Mouse (Mus musculus) CH12.LX (cell line): ENCODE data around the gene Chuk. TPM values are rescaled to one million over a fixed set of nuclear protein-coding genes. Genes with fewer than 3 reads are reported as not detected.

Experiments used
- DNase-seq: peaks from one replicate; pipeline ENCODE4 v3.0.0-alpha.2; 2013; ENCODE audit errors: extremely low read depth
- H3K27ac ChIP-seq: 2 replicates; pipeline ENCODE4 v1.5.1; 2012; ENCODE audit warnings: low read depth, mild to moderate bottlenecking, control low read depth, moderate library complexity; ENCODE audit not compliant: insufficient read depth
- H3K27me3 ChIP-seq: replicated peaks from 2 replicates; pipeline ENCODE3; 2012; ENCODE audit warnings: inconsistent platforms
- H3K36me3 ChIP-seq, 2 experiments: replicated peaks in 1 of 2; 2 replicates each; pipeline versions ENCODE3 to v1.6.1; 2012; ENCODE audit warnings: inconsistent platforms in 1 of 2, low read length in 1 of 2, mild to moderate bottlenecking in 1 of 2, mixed read lengths in 1 of 2, moderate library complexity in 1 of 2; ENCODE audit not compliant: control insufficient read depth in 1 of 2, insufficient read depth in 1 of 2
- H3K4me1 ChIP-seq, 2 experiments: 2 replicates each; pipeline ENCODE4 v1.6.1; 2012; ENCODE audit warnings: inconsistent platforms in 1 of 2, moderate library complexity in 1 of 2; ENCODE audit not compliant: insufficient read depth in 2 of 2, control insufficient read depth in 1 of 2
- H3K4me2 ChIP-seq: 2 replicates; pipeline ENCODE4 v1.6.1; 2012; ENCODE audit warnings: low read depth, mild to moderate bottlenecking, control low read depth; ENCODE audit not compliant: poor library complexity, insufficient read depth, severe bottlenecking
- H3K4me3 ChIP-seq, 3 experiments: fragments of 150-350 bp in 1 of 3; sonication (generic) in 1 of 3; replicated peaks in 1 of 3; 2 replicates each; pipeline versions ENCODE3 to v1.5.1; 2011 to 2012; ENCODE audit warnings: low read depth in 2 of 3, low read length in 2 of 3, mild to moderate bottlenecking in 2 of 3, moderate library complexity in 2 of 3, control low read depth in 1 of 3, improper control_type of control experiment in 1 of 3, inconsistent platforms in 1 of 3, mixed read lengths in 1 of 3; ENCODE audit not compliant: poor library complexity in 1 of 3
- H3K79me2 ChIP-seq: replicated peaks from 2 replicates; pipeline ENCODE4 v1.6.1; 2012; ENCODE audit warnings: mild to moderate bottlenecking, moderate library complexity; ENCODE audit not compliant: control insufficient read depth, poor library complexity, insufficient read depth, severe bottlenecking; ENCODE audit errors: extremely low read depth
- H3K9ac ChIP-seq: 2 replicates; pipeline ENCODE4 v1.6.1; 2012; ENCODE audit warnings: low read depth, mild to moderate bottlenecking, control low read depth, moderate library complexity; ENCODE audit not compliant: insufficient read depth
- H3K9me3 ChIP-seq: replicated peaks from 2 replicates; pipeline ENCODE3; 2012; ENCODE audit warnings: low read length, inconsistent platforms, mixed read lengths
- BHLHE40 ChIP-seq: IDR thresholded peaks from 2 replicates; pipeline ENCODE4 v1.6.1; 2011; ENCODE audit warnings: mild to moderate bottlenecking, low read depth, low read length, improper control_type of control experiment
- CHD1 ChIP-seq: IDR thresholded peaks from 2 replicates; pipeline ENCODE4 v1.6.1; 2012; ENCODE audit warnings: low read depth, low read length, improper control_type of control experiment, inconsistent platforms
- CHD2 ChIP-seq: IDR thresholded peaks from 2 replicates; pipeline ENCODE4 v1.6.1; 2011; ENCODE audit warnings: low read length, improper control_type of control experiment
- CTCF ChIP-seq, 2 experiments: IDR thresholded peaks in 1 of 2; conservative IDR thresholded peaks in 1 of 2; 2 replicates each; pipeline ENCODE4 v1.5.1; 2011 to 2012; ENCODE audit warnings: low read depth in 2 of 2, low read length in 2 of 2, improper control_type of control experiment in 1 of 2, inconsistent platforms in 1 of 2, mild to moderate bottlenecking in 1 of 2, moderate library complexity in 1 of 2
- ELF1 ChIP-seq: IDR thresholded peaks from 2 replicates; pipeline ENCODE4 v1.6.1; 2014; ENCODE audit warnings: low read depth, mild to moderate bottlenecking, inconsistent platforms, low read length, improper control_type of control experiment
- HCFC1 ChIP-seq: IDR thresholded peaks from 2 replicates; pipeline ENCODE4 v1.6.1; 2012; ENCODE audit warnings: low read depth, mild to moderate bottlenecking, inconsistent platforms, low read length, improper control_type of control experiment
- IRF4 ChIP-seq: IDR thresholded peaks from 2 replicates; pipeline ENCODE4 v1.6.1; 2014; ENCODE audit warnings: low read depth, mild to moderate bottlenecking, inconsistent platforms, low read length, improper control_type of control experiment
- JUN ChIP-seq: IDR thresholded peaks from 2 replicates; pipeline ENCODE4 v1.6.1; 2011; ENCODE audit warnings: low read depth, mild to moderate bottlenecking, low read length, improper control_type of control experiment, moderate library complexity; ENCODE audit not compliant: insufficient read depth
- JUND ChIP-seq: conservative IDR thresholded peaks from 2 replicates; pipeline ENCODE4 v1.6.1; 2011; ENCODE audit warnings: low read depth, low read length, improper control_type of control experiment
- KAT2A ChIP-seq: IDR thresholded peaks from 2 replicates; pipeline ENCODE4 v1.6.1; 2012; ENCODE audit warnings: low read length, improper control_type of control experiment, inconsistent platforms; ENCODE audit not compliant: insufficient replicate concordance
- MAX ChIP-seq: IDR thresholded peaks from 2 replicates; pipeline ENCODE4 v1.6.1; 2011; ENCODE audit warnings: low read length, improper control_type of control experiment
- MEF2A ChIP-seq: IDR thresholded peaks from 2 replicates; pipeline ENCODE4 v1.6.1; 2014; ENCODE audit warnings: low read depth, mild to moderate bottlenecking, inconsistent platforms, low read length, improper control_type of control experiment, borderline replicate concordance
- MXI1 ChIP-seq: IDR thresholded peaks from 2 replicates; pipeline ENCODE4 v1.6.1; 2011; ENCODE audit warnings: mild to moderate bottlenecking, low read depth, low read length, improper control_type of control experiment
- NELFE ChIP-seq: IDR thresholded peaks from 2 replicates; pipeline ENCODE4 v1.6.1; 2011; ENCODE audit warnings: low read depth, low read length, improper control_type of control experiment
- PAX5 ChIP-seq: IDR thresholded peaks from 2 replicates; pipeline ENCODE4 v1.6.1; 2012; ENCODE audit warnings: low read length, inconsistent platforms, mixed read lengths
- POLR2A ChIP-seq: IDR thresholded peaks from 2 replicates; pipeline ENCODE4 v1.6.1; 2011; ENCODE audit warnings: low read depth, mild to moderate bottlenecking, improper control_type of control experiment, low read length
- POLR2AphosphoS2 ChIP-seq: IDR thresholded peaks from 2 replicates; pipeline ENCODE4 v1.6.1; 2011; ENCODE audit warnings: low read depth, low read length, improper control_type of control experiment
- SIN3A ChIP-seq: IDR thresholded peaks from 2 replicates; pipeline ENCODE4 v1.6.1; 2012; ENCODE audit warnings: low read length, improper control_type of control experiment, inconsistent platforms
- TBP ChIP-seq: conservative IDR thresholded peaks from 2 replicates; pipeline ENCODE4 v1.6.1; 2011; ENCODE audit warnings: low read depth, low read length, improper control_type of control experiment
- TCF12 ChIP-seq: IDR thresholded peaks from 2 replicates; pipeline ENCODE4 v1.6.1; 2014; ENCODE audit warnings: low read depth, mild to moderate bottlenecking, inconsistent platforms, low read length, improper control_type of control experiment
- ZC3H11A ChIP-seq: IDR thresholded peaks from 2 replicates; pipeline ENCODE4 v1.6.1; 2012; ENCODE audit warnings: low read depth, mild to moderate bottlenecking, inconsistent platforms, low read length, improper control_type of control experiment
- ZMIZ1 ChIP-seq: IDR thresholded peaks from 2 replicates; pipeline ENCODE4 v1.6.1; 2012; ENCODE audit warnings: low read depth, mild to moderate bottlenecking, inconsistent platforms, low read length, improper control_type of control experiment
- dilution Hi-C: fragments of 300-500 bp; cut with MboI; formaldehyde crosslinking; loops from 2 replicates; pipeline ENCODE4 v1.14.3; 2020; ENCODE audit warnings: low sequenced_read_pairs; ENCODE audit not compliant: extremely low pct_unique_long_range_greater_than_20kb, extremely low pct_ligation_motif_present
- in situ Hi-C: fragments of 300-500 bp; cut with MboI; formaldehyde crosslinking; loops from 3 replicates; pipeline ENCODE4 v1.14.3; 2019; ENCODE audit warnings: low sequenced_read_pairs, low pct_ligation_motif_present, low pct_unique_long_range_greater_than_20kb, mixed read lengths
- polyA plus RNA-seq: library from polyadenylated mRNA; unstranded; fragments of >175 nt; gene quantifications from 2 replicates; pipeline ENCODE4 v1.2.1, GENCODE M21; 2012; ENCODE audit warnings: low read depth; ENCODE audit not compliant: insufficient read length
- total RNA-seq, 2 experiments: library from RNA; depleted of rRNA; stranded (reverse); fragments of 300-350 nt in 1 of 2; fragments of >200 nt in 1 of 2; gene quantifications; 2 replicates each; pipeline ENCODE4 v1.2.3; 2012 to 2014

Gene Chuk
- total RNA-seq (2012; rRNA removed) (36.4 and 36.9 TPM in 2 replicates), total RNA-seq (2014; rRNA removed) (82.4 and 102 TPM in 2 replicates), polyA plus RNA-seq (40.6 and 42.7 TPM in 2 replicates)

DNA sequence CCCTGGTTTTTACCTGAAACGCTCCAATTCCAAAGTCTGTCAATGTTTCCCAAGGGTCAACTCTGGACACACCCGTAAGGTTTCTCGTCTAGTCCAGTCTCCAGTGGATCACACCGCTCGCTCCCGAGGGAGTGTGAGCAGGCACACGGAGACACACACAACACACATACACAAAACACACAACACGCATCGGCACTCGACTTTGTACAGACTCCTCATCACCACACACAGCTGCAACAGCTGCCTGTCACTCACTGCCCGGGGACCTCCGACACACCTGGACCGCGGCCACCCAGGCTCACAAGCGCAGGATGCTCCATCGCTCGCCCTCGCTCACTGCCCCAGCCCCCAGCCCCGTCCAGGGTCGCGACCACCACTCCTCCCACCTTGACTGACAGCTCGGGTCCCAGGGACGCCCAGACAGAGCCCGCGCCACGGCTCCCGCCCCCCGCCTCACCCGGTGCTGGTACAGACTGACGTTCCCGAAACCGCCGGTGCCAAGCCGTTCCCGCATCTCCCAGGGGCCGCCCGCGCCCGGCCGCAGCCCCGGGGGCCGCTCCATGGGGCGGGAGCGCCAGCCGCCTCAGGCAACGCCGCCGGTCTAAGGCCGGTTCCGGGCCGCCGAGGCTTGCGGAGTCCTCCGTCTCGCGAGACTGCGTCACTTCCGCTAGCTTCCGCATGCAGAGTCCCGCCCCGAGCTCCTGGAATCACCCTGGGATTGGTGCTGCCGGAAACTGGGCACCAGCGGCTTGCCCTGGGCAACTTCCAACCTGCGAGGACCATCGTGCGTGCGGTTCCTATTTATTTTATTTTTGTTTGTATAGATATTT, at the start of gene Chuk:
TSS of gene Chuk (minus strand) at position 650 of the 830 bp plus-strand sequence.
- dilution Hi-C loops, result no loop called here
- Histone ChIP-seq H3K36me3 (peaks cover 8 to 44% of the 10 kb centered on the region in 2 experiments), H3K4me1 (peaks cover 6 to 35% of the 10 kb centered on the region in 2 experiments), H3K79me2 (peaks cover 33% of the 10 kb centered on the region), H3K4me2 (peak within 1 kb of the TSS; percentile 83), H3K9ac (peak within 1 kb of the TSS; percentile 97), H3K4me3 (peak within 1 kb of the TSS; percentile 95 to 100 (median 97)), H3K27me3 (no peaks in the 10 kb centered on the region), H3K9me3 (no peaks in the 10 kb centered on the region), H3K27ac (no peak within 1 kb of the TSS)
- peak; percentile 45; the same call in 1 of the 2 replicates for TF ChIP-seq IRF4
- peak; percentile 94 for TF ChIP-seq ZMIZ1
- TF ChIP-seq POLR2A, result peak; percentile 96
- peak; percentile 93 for TF ChIP-seq ELF1
- TF ChIP-seq CTCF (conservative IDR thresholded peaks at IDR 0.05 in 1 of 2, IDR thresholded peaks at IDR 0.05 in 1 of 2; ENCODE audit: low read depth in 2 of 2, low read length in 2 of 2), result no peak
- peak; percentile 42; the same call in 1 of the 2 replicates for TF ChIP-seq MEF2A
- TF ChIP-seq MXI1, result peak; percentile 87; the same call in 1 of the 2 replicates
- peak; percentile 91 for TF ChIP-seq NELFE
- TF ChIP-seq HCFC1, result peak; percentile 84
- TF ChIP-seq JUN, result no peak
- no peak for TF ChIP-seq PAX5
- TF ChIP-seq CHD2, result peak; percentile 99
- peak; percentile 70; the same call in 1 of the 2 replicates for TF ChIP-seq KAT2A
- peak; percentile 89 for TF ChIP-seq TCF12
- TF ChIP-seq BHLHE40, result no peak
- TF ChIP-seq JUND, result no peak
- peak; percentile 89 for TF ChIP-seq POLR2AphosphoS2
- peak; percentile 66 for TF ChIP-seq TBP
- peak; percentile 42; the same call in 1 of the 2 replicates for TF ChIP-seq MAX
- 0 out of 2 replicates have a peak, but pooled peaks have one; percentile 5 for TF ChIP-seq CHD1
- TF ChIP-seq SIN3A, result peak; percentile 91
- TF ChIP-seq ZC3H11A, result no peak
- in situ Hi-C loops, result no loop called here
- DNase-seq, result peak; percentile 95
